Mouse (Mus musculus) hindbrain, embryonic 12.5 days (tissue): ENCODE measurements around the gene Pnkp. TPM values are rescaled to one million over a fixed set of nuclear protein-coding genes. Genes with fewer than 3 reads are reported as not detected.
"Not testable (repeated sequence)": the region's sequence is repeated elsewhere in the genome, so short reads cannot be mapped to it uniquely, and the experiment has no call there.

Experiments
- ATAC-seq: fragments of 200-750 bp; cut with Nextera tagmentation; 2 replicates; pipeline ENCODE4 v1.8.0; 2017; ENCODE audit warnings: moderate TSS enrichment; ENCODE audit not compliant: low FRiP score
- H3K27ac ChIP-seq: fragments of 300-500 bp; sonication (generic); 2 replicates; pipeline ENCODE4 v1.5.1; 2016; ENCODE audit warnings: mild to moderate bottlenecking
- H3K27me3 ChIP-seq: fragments of 300-500 bp; sonication (generic); 2 replicates; pipeline ENCODE4 v1.6.1; 2016; ENCODE audit warnings: mild to moderate bottlenecking
- H3K36me3 ChIP-seq: fragments of 300-500 bp; sonication (generic); 2 replicates; pipeline ENCODE4 v1.6.1; 2016; ENCODE audit warnings: mild to moderate bottlenecking
- H3K4me1 ChIP-seq: fragments of 300-500 bp; sonication (generic); 2 replicates; pipeline ENCODE4 v1.6.1; 2016
- H3K4me2 ChIP-seq: fragments of 300-500 bp; sonication (generic); replicated peaks from 2 replicates; pipeline ENCODE4 v1.6.1; 2016; ENCODE audit warnings: mild to moderate bottlenecking
- H3K4me3 ChIP-seq: fragments of 300-500 bp; sonication (generic); 2 replicates; pipeline ENCODE4 v1.5.1; 2016; ENCODE audit warnings: mild to moderate bottlenecking
- H3K9ac ChIP-seq: fragments of 300-500 bp; sonication (generic); 2 replicates; pipeline ENCODE4 v1.6.1; 2016; ENCODE audit warnings: mild to moderate bottlenecking, moderate library complexity
- H3K9me3 ChIP-seq: fragments of 300-500 bp; sonication (generic); replicated peaks from 2 replicates; pipeline ENCODE4 v1.6.1; 2016; ENCODE audit warnings: mild to moderate bottlenecking
- WGBS: fragments of 180-500 bp; shearing (Covaris S2); methylation state at CpG from one replicate; pipeline ENCODE4 v1.1.7; 2016; 5-methylcytosine and 5-hydroxymethylcytosine counted together
- polyA plus RNA-seq: library from polyadenylated mRNA; unstranded; fragments of >200 nt; fragmentation: Nextera tagmentation; extraction: Ambion mirVana; gene quantifications from 2 replicates; pipeline ENCODE4 v1.2.1, GENCODE M21; 2016

Pnkp gene
- polyA plus RNA-seq, 1 experiment from 2014 or later: 35.1 TPM

- H3K36me3 ChIP-seq: peaks cover 42% of the 10 kb centered on the region
- peaks cover 53% of the 10 kb centered on the region for H3K4me1 ChIP-seq
- no peaks in the 10 kb centered on the region for H3K9me3 ChIP-seq
- H3K27me3 ChIP-seq: no peaks in the 10 kb centered on the region
- no peak overlapping the region for H3K27ac ChIP-seq
- H3K9ac ChIP-seq: peak overlapping the region; percentile 99
- peak overlapping the region; percentile 97 for H3K4me3 ChIP-seq
- H3K4me2 ChIP-seq: peak overlapping the region; percentile 98
- no peak for ATAC-seq
- 60% methylated on average over 9 of the region's 9 CpGs for WGBS
These were observed 10.9 kb downstream of the Pnkp start for GRCm38 (mm10) chr7:44867802-44868201.

- Histone ChIP-seq H3K9ac (peak overlapping the region; percentile 99), H3K27ac (peak overlapping the region; percentile 100), H3K4me3 (peak overlapping the region; percentile 97), H3K36me3 (peaks cover 35% of the 10 kb centered on the region), H3K4me1 (peaks cover 53% of the 10 kb centered on the region), H3K4me2 (peak overlapping the region; percentile 98), H3K9me3 (no peaks in the 10 kb centered on the region), H3K27me3 (no peaks in the 10 kb centered on the region)
- no peak for ATAC-seq
- 8% methylated on average over 16 of the region's 16 CpGs for WGBS
These were observed 11.5 kb downstream of the Pnkp start for GRCm38 (mm10) chr7:44868465-44868864.

GRCm38 (mm10) chr7:44868919-44869696 lies 12.2 kb downstream of the Pnkp start:
- under 1% methylated on average over 89 of the region's 108 CpGs for WGBS
- peak; percentile 49 for ATAC-seq
- H3K9ac ChIP-seq: peak overlapping the region; percentile 99
- no peaks in the 10 kb centered on the region for H3K27me3 ChIP-seq
- peaks cover 29% of the 10 kb centered on the region for H3K36me3 ChIP-seq
- peak overlapping the region; percentile 98 for H3K4me2 ChIP-seq
- H3K27ac ChIP-seq: peak overlapping the region; percentile 100
- no peaks in the 10 kb centered on the region for H3K9me3 ChIP-seq
- peaks cover 53% of the 10 kb centered on the region for H3K4me1 ChIP-seq
- H3K4me3 ChIP-seq: peak overlapping the region; percentile 97

GRCm38 (mm10) chr7:44869697-44870528 lies 13.0 kb downstream of the Pnkp start, which contains the start of gene Ptov1:
Gene Ptov1, minus strand, starts transcription at chr7:44869788.
- Histone ChIP-seq H3K9ac (peak within 1 kb of the TSS; percentile 99), H3K27me3 (no peaks in the 10 kb centered on the region), H3K27ac (peak within 1 kb of the TSS; percentile 100), H3K4me1 (peaks cover 48% of the 10 kb centered on the region), H3K9me3 (no peaks in the 10 kb centered on the region), H3K4me3 (peak within 1 kb of the TSS; percentile 97), H3K4me2 (peak within 1 kb of the TSS; percentile 98), H3K36me3 (peaks cover 21% of the 10 kb centered on the region)
- peak; percentile 95 for ATAC-seq
- 12% methylated on average over 29 of the region's 29 CpGs for WGBS

GRCm38 (mm10) chr7:44870614-44871013 lies 13.7 kb downstream of the Pnkp start:
- peaks cover 18% of the 10 kb centered on the region for H3K36me3 ChIP-seq
- 80% methylated on average over 6 of the region's 6 CpGs for WGBS
- H3K27me3 ChIP-seq: no peaks in the 10 kb centered on the region
- H3K4me1 ChIP-seq: peaks cover 41% of the 10 kb centered on the region
- H3K9me3 ChIP-seq: no peaks in the 10 kb centered on the region
- peak overlapping the region; percentile 100 for H3K27ac ChIP-seq
- H3K4me3 ChIP-seq: peak overlapping the region; percentile 97
- peak overlapping the region; percentile 98 for H3K4me2 ChIP-seq
- H3K9ac ChIP-seq: peak overlapping the region; percentile 36; the same call in 1 of the 2 replicates
- no peak for ATAC-seq

- Histone ChIP-seq H3K4me1 (peaks cover 35% of the 10 kb centered on the region), H3K4me3 (no peak overlapping the region), H3K27ac (peak overlapping the region; percentile 40), H3K27me3 (no peaks in the 10 kb centered on the region), H3K9me3 (no peaks in the 10 kb centered on the region), H3K4me2 (no peak overlapping the region), H3K9ac (no peak overlapping the region), H3K36me3 (peaks cover 17% of the 10 kb centered on the region)
- no peak for ATAC-seq
- WGBS: 38% methylated on average over 1 of the region's 1 CpGs
These were observed 14.2 kb downstream of the Pnkp start for GRCm38 (mm10) chr7:44871181-44871580.

- peaks cover 29% of the 10 kb centered on the region for H3K4me1 ChIP-seq
- H3K4me2 ChIP-seq, H3K4me3 ChIP-seq, H3K27me3 ChIP-seq, H3K9me3 ChIP-seq, H3K9ac ChIP-seq, ATAC-seq: not testable (repeated sequence)
- H3K27ac ChIP-seq: 0 out of 2 replicates have a peak overlapping the region, but pooled peaks have one; percentile 40
- WGBS: 89% methylated on average over 2 of the region's 2 CpGs
- peaks cover 17% of the 10 kb centered on the region for H3K36me3 ChIP-seq
These were observed 14.8 kb downstream of the Pnkp start for GRCm38 (mm10) chr7:44871774-44872173.

- no peak for ATAC-seq
- H3K27ac ChIP-seq: no peak overlapping the region
- no peak overlapping the region for H3K4me3 ChIP-seq
- WGBS: 89% methylated on average over 14 of the region's 14 CpGs
- H3K36me3 ChIP-seq: peaks cover 75% of the 10 kb centered on the region
- no peaks in the 10 kb centered on the region for H3K4me1 ChIP-seq
- H3K4me2 ChIP-seq: no peak overlapping the region
- H3K9ac ChIP-seq: no peak overlapping the region
- H3K9me3 ChIP-seq: no peaks in the 10 kb centered on the region
- H3K27me3 ChIP-seq: no peaks in the 10 kb centered on the region
These were observed 20.9 kb downstream of the Pnkp start for GRCm38 (mm10) chr7:44877833-44878232.

GRCm38 (mm10) chr7:44883036-44883435 lies 26.1 kb downstream of the Pnkp start:
- WGBS: 98% methylated on average over 3 of the region's 3 CpGs

GRCm38 (mm10) chr7:44884637-44885036 lies 27.7 kb downstream of the Pnkp start:
- H3K4me3 ChIP-seq: no peak overlapping the region
- no peak overlapping the region for H3K27ac ChIP-seq
- H3K27me3 ChIP-seq: no peaks in the 10 kb centered on the region
- H3K4me2 ChIP-seq: no peak overlapping the region
- no peaks in the 10 kb centered on the region for H3K9me3 ChIP-seq
- no peak for ATAC-seq
- no peaks in the 10 kb centered on the region for H3K4me1 ChIP-seq
- H3K36me3 ChIP-seq: peaks cover 77% of the 10 kb centered on the region
- 100% methylated on average over 5 of the region's 5 CpGs for WGBS
- H3K9ac ChIP-seq: no peak overlapping the region

More at GRCm38 (mm10) chr7:44883036-44883435, 26.1 kb downstream of the Pnkp start:
- Histone ChIP-seq H3K4me1 (no peaks in the 10 kb centered on the region), H3K9ac (no peak overlapping the region), H3K36me3 (peaks cover 79% of the 10 kb centered on the region), H3K27ac (no peak overlapping the region), H3K4me2 (no peak overlapping the region), H3K9me3 (no peaks in the 10 kb centered on the region), H3K4me3 (no peak overlapping the region), H3K27me3 (no peaks in the 10 kb centered on the region)
- no peak for ATAC-seq

- H3K4me2 ChIP-seq: no peak overlapping the region
- peaks cover 56% of the 10 kb centered on the region for H3K36me3 ChIP-seq
- H3K27me3 ChIP-seq: no peaks in the 10 kb centered on the region
- 93% methylated on average over 7 of the region's 7 CpGs for WGBS
- peaks cover 18% of the 10 kb centered on the region for H3K4me1 ChIP-seq
- no peak for ATAC-seq
- H3K27ac ChIP-seq: no peak overlapping the region
- no peak overlapping the region for H3K9ac ChIP-seq
- H3K4me3 ChIP-seq: no peak overlapping the region
- no peaks in the 10 kb centered on the region for H3K9me3 ChIP-seq
These were observed 30.0 kb downstream of the Pnkp start for GRCm38 (mm10) chr7:44886964-44887363.
